Mouse (Mus musculus) left cerebral cortex, adult 18-20 months (tissue): ENCODE measurements at regions not wholly inside any gene's neighbourhood (a gene's known extent, or its start where the extent isn't known, plus 50 kb on each side); places are given as distances from the start of the nearest gene placed in this dataset.

ENCODE experiments used
- DNase-seq, 2 experiments: peaks; one replicate each; pipeline ENCODE4 v3.0.0; 2021 to 2022; ENCODE audit warnings: low spot score in 2 of 2, mixed read lengths in 1 of 2

DNA sequence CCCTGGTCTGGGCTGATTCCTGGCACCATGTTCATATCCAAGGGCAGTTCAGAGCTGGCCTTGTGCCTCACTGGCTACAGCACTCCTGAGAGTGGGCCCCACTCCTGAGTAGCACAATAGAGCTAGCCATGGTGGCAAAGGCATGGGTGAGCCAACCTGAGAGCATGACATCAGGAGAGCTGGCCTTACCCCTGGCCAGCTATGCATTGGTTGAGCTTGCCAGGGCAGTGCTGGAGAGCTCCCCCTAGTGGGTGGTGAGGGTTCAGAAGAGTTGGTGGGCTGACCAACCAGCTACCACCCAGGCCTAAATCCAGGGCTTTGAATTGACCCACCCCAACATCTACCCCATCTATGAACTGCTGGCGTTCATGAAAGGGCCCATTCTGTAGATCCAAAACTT, 106.0 kb upstream of the Usp24 start:
- DNase-seq, result no peak

DNA sequence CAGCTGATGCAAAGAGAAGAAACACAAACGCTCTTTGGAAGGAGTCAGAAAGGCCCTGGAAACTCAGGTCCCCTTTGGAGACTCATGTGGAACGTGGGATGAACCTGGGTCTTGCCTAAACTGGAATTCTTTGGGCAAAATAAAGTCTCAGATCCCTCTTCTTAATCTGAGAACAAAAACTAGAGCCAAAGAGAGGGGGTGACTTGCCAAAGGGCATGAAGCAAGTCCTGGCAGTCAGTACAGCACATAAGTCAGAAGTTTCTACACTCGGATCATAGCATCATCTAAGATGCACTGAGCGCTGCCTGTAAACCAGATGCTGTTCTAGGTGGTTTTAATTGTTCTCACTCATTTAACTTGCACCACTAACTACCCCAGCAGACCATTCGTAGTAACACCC, 101.8 kb upstream of the Usp24 start:
- DNase-seq, result no peak

- DNase-seq, result no peak
These were observed 95.4 kb upstream of the Usp24 start for GRCm38 (mm10) chr4:106220621-106221020.

GRCm38 (mm10) chr4:106225184-106225862, 90.7 kb upstream of the Usp24 start:
- DNase-seq, result peak; percentile 50 to 63

GRCm38 (mm10) chr4:106227428-106227827, 88.6 kb upstream of the Usp24 start:
- DNase-seq, result peak in 1 of 2 experiments; percentile 24

DNA sequence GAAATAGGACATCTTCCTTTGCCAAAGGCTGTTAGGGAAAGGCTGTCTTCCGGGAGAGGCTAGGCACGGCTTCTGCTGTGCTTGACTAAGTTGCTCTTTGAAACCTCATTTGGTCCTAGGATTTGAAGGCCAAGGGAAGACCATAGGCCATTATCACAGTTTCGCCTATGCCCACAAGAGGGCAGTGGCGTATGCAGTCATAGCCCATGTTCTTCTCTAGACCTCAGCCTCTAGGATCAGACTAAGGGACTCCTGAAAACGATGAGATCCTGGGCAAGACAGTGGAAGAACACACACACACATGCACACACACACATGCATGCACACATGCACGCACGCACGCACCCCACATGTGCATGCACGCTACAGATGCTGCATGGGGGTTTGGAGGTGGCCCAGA, 87.5 kb upstream of the Usp24 start:
- peak; percentile 73 to 77 for DNase-seq

GRCm38 (mm10) chr4:106229526-106229925, 86.5 kb upstream of the Usp24 start:
- no peak for DNase-seq

DNA sequence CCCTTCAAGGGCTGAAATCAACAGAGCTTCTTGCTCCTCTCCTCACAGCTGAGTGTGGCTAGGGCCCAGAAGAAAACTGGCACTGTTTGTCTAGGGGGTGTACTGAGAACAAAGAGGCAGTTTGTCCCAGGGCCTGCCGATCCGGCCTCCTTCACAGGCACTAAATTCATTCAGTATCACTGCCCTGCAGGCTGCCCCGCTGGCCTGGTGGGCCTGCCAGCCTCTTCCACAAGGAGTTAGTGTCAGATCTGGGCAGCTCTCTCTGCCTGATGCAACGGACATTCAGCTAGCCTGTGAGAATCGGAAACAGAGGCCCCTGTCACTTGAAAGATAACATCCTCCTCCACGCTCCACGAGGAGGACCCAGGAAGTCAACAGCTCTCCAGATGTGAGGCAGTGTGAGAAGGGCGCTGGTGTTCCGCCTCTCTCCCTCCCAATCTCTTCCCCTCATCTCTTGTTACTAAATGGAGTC, 83.5 kb upstream of the Usp24 start:
- DNase-seq, result peak; percentile 36 to 43

DNA sequence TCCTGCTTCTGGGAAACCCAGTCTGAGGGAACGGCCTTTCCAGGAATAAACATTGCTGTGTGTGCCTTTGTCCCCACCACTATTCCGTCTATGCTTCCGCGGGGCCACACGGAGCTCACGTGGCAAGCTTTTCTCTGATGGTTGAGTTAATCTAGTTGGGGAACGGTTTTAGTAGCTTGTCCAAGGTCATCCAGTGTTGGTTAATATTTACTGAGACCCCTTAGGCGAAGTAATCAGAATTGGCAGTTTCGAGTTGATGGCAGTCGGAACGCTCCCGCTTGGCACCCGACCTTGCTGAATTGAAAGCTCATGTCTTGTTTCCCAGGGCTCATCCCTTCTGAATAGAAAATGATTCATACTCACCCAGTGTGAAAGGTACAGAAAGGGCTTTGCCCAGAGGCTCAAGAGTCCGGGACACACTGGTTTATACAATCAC, 71.6 kb upstream of the Usp24 start:
- no peak for DNase-seq

DNA sequence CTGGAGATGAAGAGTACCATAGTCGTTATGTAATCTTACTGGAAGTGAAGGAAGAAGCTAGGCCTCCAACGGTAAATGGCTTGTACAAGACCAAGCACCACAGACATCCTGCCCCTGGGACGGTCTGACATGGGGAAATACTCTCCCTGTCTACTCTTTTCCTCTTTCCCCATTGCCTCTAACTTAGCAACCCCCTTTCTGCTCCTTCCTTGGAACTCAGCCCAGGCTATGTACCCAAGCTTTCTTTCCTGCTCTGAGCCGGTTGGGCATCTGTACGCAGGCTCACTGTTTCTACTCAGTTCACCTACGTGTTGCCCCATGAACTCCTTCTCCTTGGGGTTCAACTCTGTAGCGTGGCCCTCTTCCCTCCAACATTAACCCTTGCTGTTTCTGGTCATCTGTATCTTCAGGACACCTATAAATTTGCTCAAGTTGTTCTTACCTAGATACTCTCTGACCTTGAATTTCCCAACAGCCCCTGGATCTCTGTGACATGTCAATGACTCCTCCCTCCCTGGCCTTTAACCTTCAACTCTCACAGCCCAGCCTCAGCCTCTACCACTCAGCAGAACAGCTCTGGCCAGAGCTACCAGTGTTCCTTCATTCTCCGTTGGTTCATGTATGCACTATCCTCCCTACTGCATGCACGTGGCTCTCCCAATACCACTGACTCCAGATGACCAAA, 71.0 kb upstream of the Usp24 start:
- no peak for DNase-seq

GRCm38 (mm10) chr4:106246695-106247094, 69.3 kb upstream of the Usp24 start:
- no peak for DNase-seq

- no peak for DNase-seq
These were observed 68.6 kb upstream of the Usp24 start for GRCm38 (mm10) chr4:106247398-106247797.

- no peak for DNase-seq
These were observed 67.7 kb upstream of the Usp24 start for GRCm38 (mm10) chr4:106248272-106248671.

- no peak for DNase-seq
These were observed 66.8 kb upstream of the Usp24 start for GRCm38 (mm10) chr4:106249028-106249782.

DNA sequence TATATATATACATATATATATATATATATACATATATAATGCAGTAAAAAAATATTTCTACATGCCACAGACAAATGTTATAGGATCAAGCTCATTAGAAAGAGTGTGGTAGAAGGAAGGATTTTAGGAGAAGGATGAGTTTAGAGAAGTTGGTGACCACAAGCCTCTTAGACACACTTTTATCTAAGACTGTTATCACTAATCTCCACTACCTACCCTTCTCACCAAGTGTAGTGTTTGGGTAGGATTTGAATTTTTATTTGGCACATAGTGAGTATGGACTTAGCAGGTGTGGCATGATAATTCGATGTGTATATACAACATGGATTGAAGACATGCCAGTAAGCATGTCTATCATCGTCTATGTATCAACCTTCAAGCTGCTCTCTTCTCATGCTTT, 66.0 kb upstream of the Usp24 start:
- no peak for DNase-seq

GRCm38 (mm10) chr4:106251430-106251829, 64.6 kb upstream of the Usp24 start:
- no peak for DNase-seq

GRCm38 (mm10) chr4:106252946-106253345, 63.1 kb upstream of the Usp24 start:
- no peak for DNase-seq

DNA sequence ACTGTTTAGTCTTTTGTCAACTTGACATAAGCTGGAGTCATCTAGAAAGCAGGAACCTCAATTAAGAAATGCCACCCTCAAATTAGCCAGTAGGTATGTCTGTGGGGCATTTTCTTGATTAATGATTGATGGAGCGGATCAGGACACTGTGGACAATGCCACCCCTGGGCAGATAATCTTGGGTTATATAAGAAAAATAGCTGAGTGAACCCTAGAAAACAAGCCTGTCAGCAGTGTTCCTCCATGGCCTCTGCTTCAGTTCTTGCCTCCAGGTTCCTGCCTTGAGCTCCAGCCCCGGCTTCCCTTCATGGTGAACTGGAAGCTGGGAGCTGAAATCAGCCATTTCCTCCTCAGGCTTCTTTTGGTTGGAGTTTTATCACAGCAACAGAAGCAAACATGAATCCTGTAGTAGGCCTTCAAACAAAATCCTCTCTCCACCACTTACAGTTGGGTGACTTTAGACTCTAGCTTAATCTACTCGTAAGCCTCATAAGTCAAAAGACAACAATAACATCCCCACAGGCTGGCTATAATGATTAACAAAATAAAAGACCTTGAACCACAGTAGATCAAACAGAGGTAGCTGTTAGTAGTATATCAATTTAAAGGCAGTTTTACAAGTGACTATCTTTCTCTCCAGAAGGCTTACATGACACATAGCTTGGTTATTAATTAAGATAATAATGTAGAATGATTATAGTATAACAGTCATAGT, 61.1 kb upstream of the Usp24 start:
- DNase-seq, result no peak

DNA sequence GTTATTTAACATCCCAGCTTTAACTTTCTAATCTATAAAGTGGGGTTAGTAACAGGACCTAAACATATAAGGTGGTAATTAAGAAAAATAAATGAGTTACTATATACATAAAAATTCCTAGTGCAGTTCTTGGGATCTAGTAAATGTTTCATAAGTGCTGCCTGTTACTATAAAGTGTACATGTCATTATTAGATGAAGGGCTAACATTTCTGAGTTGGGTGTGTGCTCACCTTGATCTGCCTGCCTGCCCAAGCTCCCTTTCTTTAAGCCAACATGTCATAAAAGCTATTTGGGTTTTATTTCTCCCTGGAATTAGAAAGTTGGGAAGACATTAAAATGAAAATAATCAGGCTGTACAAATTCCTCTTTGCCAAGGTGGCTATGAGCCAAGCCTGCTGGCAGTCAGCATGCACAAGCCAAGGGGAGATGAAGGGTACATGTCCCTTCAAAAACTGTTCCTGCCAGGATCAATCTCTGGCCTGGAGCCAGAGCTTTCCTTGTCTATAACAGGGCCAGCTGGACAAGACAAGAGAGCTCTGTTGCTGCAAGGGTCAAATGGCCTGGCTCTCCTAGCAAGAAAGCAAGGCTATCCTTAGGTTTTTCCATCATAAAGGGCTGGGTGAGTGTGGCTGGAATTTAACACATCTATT, 59.9 kb upstream of the Usp24 start:
- DNase-seq, result peak; percentile 19 to 45

DNA sequence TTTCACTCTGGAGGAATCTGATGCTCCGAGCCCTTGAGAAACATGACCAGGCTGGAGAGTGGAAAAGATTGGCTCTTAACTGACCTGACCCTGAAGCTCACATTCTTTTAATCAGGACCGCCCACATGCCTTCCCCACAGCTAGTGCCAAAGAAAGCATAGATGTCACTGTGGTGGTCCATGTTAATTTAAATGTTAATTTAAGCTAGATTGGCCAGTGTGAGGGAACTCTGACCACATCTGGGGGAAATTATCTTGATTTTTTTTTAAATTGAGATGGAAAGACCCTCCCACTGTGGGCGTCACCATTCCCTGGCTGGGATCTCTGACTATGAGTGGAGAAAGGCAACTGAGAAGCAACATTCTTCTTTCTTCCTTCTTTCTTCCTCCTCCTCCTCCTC, 54.6 kb upstream of the Usp24 start:
- DNase-seq, result no peak
